Mouse (Mus musculus) CH12.LX (cell line): ENCODE measurements around the gene Lman1l.

Experiments
- CTCF ChIP-seq, 2 experiments: IDR thresholded peaks in 1 of 2; conservative IDR thresholded peaks in 1 of 2; 2 replicates each; pipeline ENCODE4 v1.5.1; 2011 to 2012; ENCODE audit warnings: low read depth in 2 of 2, low read length in 2 of 2, improper control_type of control experiment in 1 of 2, inconsistent platforms in 1 of 2, mild to moderate bottlenecking in 1 of 2, moderate library complexity in 1 of 2
- E2F4 ChIP-seq: IDR thresholded peaks from 2 replicates; pipeline ENCODE4 v1.6.1; 2011; ENCODE audit warnings: low read depth, low read length, improper control_type of control experiment; ENCODE audit not compliant: insufficient replicate concordance
- ELF1 ChIP-seq: IDR thresholded peaks from 2 replicates; pipeline ENCODE4 v1.6.1; 2014; ENCODE audit warnings: low read depth, mild to moderate bottlenecking, inconsistent platforms, low read length, improper control_type of control experiment
- EP300 ChIP-seq: IDR thresholded peaks from 2 replicates; pipeline ENCODE4 v1.6.1; 2011; ENCODE audit warnings: low read length, improper control_type of control experiment
- IRF4 ChIP-seq: IDR thresholded peaks from 2 replicates; pipeline ENCODE4 v1.6.1; 2014; ENCODE audit warnings: low read depth, mild to moderate bottlenecking, inconsistent platforms, low read length, improper control_type of control experiment
- JUN ChIP-seq: IDR thresholded peaks from 2 replicates; pipeline ENCODE4 v1.6.1; 2011; ENCODE audit warnings: low read depth, mild to moderate bottlenecking, low read length, improper control_type of control experiment, moderate library complexity; ENCODE audit not compliant: insufficient read depth
- KAT2A ChIP-seq: IDR thresholded peaks from 2 replicates; pipeline ENCODE4 v1.6.1; 2012; ENCODE audit warnings: low read length, improper control_type of control experiment, inconsistent platforms; ENCODE audit not compliant: insufficient replicate concordance
- MAX ChIP-seq: IDR thresholded peaks from 2 replicates; pipeline ENCODE4 v1.6.1; 2011; ENCODE audit warnings: low read length, improper control_type of control experiment
- POLR2A ChIP-seq: IDR thresholded peaks from 2 replicates; pipeline ENCODE4 v1.6.1; 2011; ENCODE audit warnings: low read depth, mild to moderate bottlenecking, improper control_type of control experiment, low read length
- SMC3 ChIP-seq: IDR thresholded peaks from 2 replicates; pipeline ENCODE4 v1.6.1; 2011; ENCODE audit warnings: low read depth, low read length, improper control_type of control experiment
- ZMIZ1 ChIP-seq: IDR thresholded peaks from 2 replicates; pipeline ENCODE4 v1.6.1; 2012; ENCODE audit warnings: low read depth, mild to moderate bottlenecking, inconsistent platforms, low read length, improper control_type of control experiment

DNA sequence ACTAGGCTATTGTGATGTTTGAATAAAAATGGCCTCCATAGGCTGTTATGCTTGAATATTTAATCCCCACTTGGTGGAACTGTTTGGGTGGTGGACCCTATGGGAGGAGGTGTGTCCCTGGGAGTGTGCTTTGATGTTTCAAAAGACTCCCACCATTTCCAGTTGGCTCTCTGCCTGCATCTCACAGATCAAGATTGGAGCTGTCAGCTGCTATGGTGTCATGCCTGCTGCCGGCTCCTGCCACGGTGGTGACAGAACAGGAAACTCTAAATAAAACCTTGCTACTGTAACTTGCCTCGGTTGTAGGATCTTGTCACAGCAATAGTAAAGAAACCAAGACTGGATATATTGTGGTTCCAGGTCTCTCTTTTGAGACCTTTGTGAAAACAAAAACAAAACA is 41.0 kb upstream of the Lman1l start:
- TF ChIP-seq JUN (no peak), MAX (no peak), CTCF (conservative IDR thresholded peaks at IDR 0.05 in 1 of 2, IDR thresholded peaks at IDR 0.05 in 1 of 2; ENCODE audit: low read depth in 2 of 2, low read length in 2 of 2) (no peak), POLR2A (no peak), ZMIZ1 (no peak), E2F4 (no peak), IRF4 (no peak), SMC3 (no peak), EP300 (no peak), KAT2A (no peak), ELF1 (no peak)
